9 mouse cellular contexts compared by ENCODE assay signal in the genomic region with DNA sequence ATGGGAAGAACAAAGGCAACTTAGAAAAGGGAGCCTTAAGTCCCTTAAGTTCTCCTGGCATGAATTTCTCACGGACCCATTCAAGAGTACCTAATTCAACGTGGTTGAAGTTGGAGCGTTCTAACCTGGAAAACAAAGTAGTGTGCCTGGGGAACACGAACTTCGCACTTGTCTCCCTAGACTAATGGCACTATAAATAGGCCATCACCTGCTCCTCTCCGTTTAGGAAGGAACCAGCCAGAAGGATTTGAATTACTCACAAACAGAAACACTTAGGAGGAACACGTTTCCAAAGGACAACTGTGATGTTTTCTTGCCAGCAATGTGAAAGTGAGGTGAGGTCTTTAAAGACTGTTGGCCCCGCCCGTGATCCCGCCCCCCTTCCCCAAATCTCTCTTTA. TPM values are rescaled to one million over a fixed set of nuclear protein-coding genes. Genes with fewer than 3 reads are reported as not detected.
DNase-seq lines count a peak whose midpoint lies in the region; ATAC-seq and TF ChIP-seq lines count a peak whose summit lies in the region.
"Had no signal": no experiment of that assay in that cellular context is flagged by ENCODE, and none has a peak within 500 bp of the region (broad histone marks: within the 10 kb centered on the region; RNA-seq: fewer than 3 reads in every experiment).

No protein-coding gene starts in this region.

- H3K27me3 ChIP-seq in kidney, postnatal 0 days (ENCODE audit: insufficient read depth, low read length) = 0 out of 2 replicates have a peak, but pooled peaks cover 4% of the 10 kb centered on the region
- H3K27me3 ChIP-seq in forebrain, embryonic 11.5 days (ENCODE audit: control insufficient read depth, insufficient read depth, low read length) = peaks cover 9% of the 10 kb centered on the region; the same call in 1 of the 2 replicates
- peaks cover 9% of the 10 kb centered on the region; the same call in 1 of the 2 replicates for H3K27me3 ChIP-seq in intestine, embryonic 16.5 days (replicated peaks; ENCODE audit: control insufficient read depth, insufficient read depth, low read length)
- H3K27me3 ChIP-seq in neural tube, embryonic 15.5 days (replicated peaks) = peaks cover 5% of the 10 kb centered on the region; the same call in 1 of the 2 replicates

- H3K36me3 ChIP-seq in kidney, postnatal 0 days (ENCODE audit: insufficient read depth, low read length) = no peaks in the 10 kb centered on the region
- no peaks in the 10 kb centered on the region for H3K36me3 ChIP-seq in forebrain, embryonic 11.5 days (ENCODE audit: control insufficient read depth, insufficient read depth, low read length)
- H3K36me3 ChIP-seq in intestine, embryonic 16.5 days (ENCODE audit: control insufficient read depth, insufficient read depth, low read length) = no peaks in the 10 kb centered on the region
- H3K36me3 ChIP-seq in neural tube, embryonic 15.5 days = no peaks in the 10 kb centered on the region

- no peak overlapping the region for H3K27ac ChIP-seq in kidney, postnatal 0 days
- H3K27ac ChIP-seq in forebrain, embryonic 11.5 days (ENCODE audit: low read depth, low read length) = no peak overlapping the region
- H3K27ac ChIP-seq in intestine, embryonic 16.5 days (ENCODE audit: low read length) = no peak overlapping the region
- no peak overlapping the region for H3K27ac ChIP-seq in neural tube, embryonic 15.5 days (replicated peaks)
- H3K27ac ChIP-seq: liver, embryonic 14.5 days had no signal

- whole genome bisulfite sequencing in kidney, postnatal 0 days = 13% methylated on average over 10 of the region's 10 CpGs
- 31% methylated on average over 10 of the region's 10 CpGs for WGBS in forebrain, embryonic 11.5 days
- WGBS in intestine, embryonic 16.5 days = 29% methylated on average over 10 of the region's 10 CpGs
- WGBS in neural tube, embryonic 15.5 days = 26% methylated on average over 10 of the region's 10 CpGs

- no peak for TF ChIP-seq CTCF in kidney, postnatal 0 days (IDR thresholded peaks at IDR 0.05; ENCODE audit: low read depth)

- no peak for ATAC-seq in kidney, postnatal 0 days (replicated peaks; ENCODE audit: low FRiP score, low read depth)
- no peak for ATAC-seq in forebrain, embryonic 11.5 days (replicated peaks; ENCODE audit: low FRiP score)
- ATAC-seq in intestine, embryonic 16.5 days = no peak
- ATAC-seq in neural tube, embryonic 15.5 days (ENCODE audit: low FRiP score) = no peak

- no peak overlapping the region for H3K9ac ChIP-seq in kidney, postnatal 0 days (ENCODE audit: low read depth, low read length)
- H3K9ac ChIP-seq in forebrain, embryonic 11.5 days (ENCODE audit: low read length) = no peak overlapping the region
- no peak overlapping the region for H3K9ac ChIP-seq in intestine, embryonic 16.5 days (ENCODE audit: low read depth, low read length)
- no peak overlapping the region; the same call in 1 of the 2 replicates for H3K9ac ChIP-seq in neural tube, embryonic 15.5 days (replicated peaks)
- H3K9ac ChIP-seq: liver, embryonic 14.5 days had no signal

- H3K9me3 ChIP-seq in kidney, postnatal 0 days (replicated peaks; ENCODE audit: low read length) = no peaks in the 10 kb centered on the region
- H3K9me3 ChIP-seq in forebrain, embryonic 11.5 days (ENCODE audit: control insufficient read depth, low read length) = no peaks in the 10 kb centered on the region
- H3K9me3 ChIP-seq in intestine, embryonic 16.5 days (ENCODE audit: control insufficient read depth, low read length) = no peaks in the 10 kb centered on the region
- no peaks in the 10 kb centered on the region for H3K9me3 ChIP-seq in neural tube, embryonic 15.5 days (replicated peaks)

- H3K4me3 ChIP-seq in kidney, postnatal 0 days (replicated peaks; ENCODE audit: low read depth, low read length) = peak overlapping the region; percentile 58; the same call in 1 of the 2 replicates
- no peak overlapping the region for H3K4me3 ChIP-seq in forebrain, embryonic 11.5 days (ENCODE audit: low read depth, low read length)
- peak overlapping the region; percentile 68 for H3K4me3 ChIP-seq in intestine, embryonic 16.5 days (ENCODE audit: low read length)
- peak overlapping the region; percentile 66 for H3K4me3 ChIP-seq in neural tube, embryonic 15.5 days (replicated peaks)

- DNase-seq in kidney, postnatal 0 days (ENCODE audit: low spot score) = no peak
- no peak for DNase-seq in kidney, postnatal 4 days
- no peak for DNase-seq in forebrain, embryonic 11.5 days (ENCODE audit: low spot score)
- DNase-seq in right cerebral cortex, postnatal 10 days (ENCODE audit: low spot score in 2 of 2) = no peak
- no peak for DNase-seq in cerebellum, postnatal 4 days (ENCODE audit: low spot score in 2 of 2)
- DNase-seq in urinary bladder, adult 2 months (ENCODE audit: low spot score) = no peak

- no peaks in the 10 kb centered on the region for H3K4me1 ChIP-seq in kidney, postnatal 0 days (replicated peaks; ENCODE audit: insufficient read depth, low read length)
- peaks cover 3% of the 10 kb centered on the region; the same call in 1 of the 2 replicates for H3K4me1 ChIP-seq in forebrain, embryonic 11.5 days (replicated peaks; ENCODE audit: control insufficient read depth, insufficient read depth, low read length)
- H3K4me1 ChIP-seq in intestine, embryonic 16.5 days (ENCODE audit: control insufficient read depth, insufficient read depth, low read length) = peaks cover 6% of the 10 kb centered on the region; the same call in 1 of the 2 replicates
- peaks cover 29% of the 10 kb centered on the region for H3K4me1 ChIP-seq in neural tube, embryonic 15.5 days

- peak overlapping the region; percentile 93 for H3K4me2 ChIP-seq in kidney, postnatal 0 days (ENCODE audit: low read length)
- peak overlapping the region; percentile 83; the same call in 1 of the 2 replicates for H3K4me2 ChIP-seq in forebrain, embryonic 11.5 days (ENCODE audit: low read depth, low read length, severe bottlenecking)
- H3K4me2 ChIP-seq in intestine, embryonic 16.5 days (ENCODE audit: low read depth, low read length) = peak overlapping the region; percentile 94
- H3K4me2 ChIP-seq in neural tube, embryonic 15.5 days = peak overlapping the region; percentile 87

RNA-seq across cellular contexts. Expression of a gene that starts 2.0 kb away (rescaled TPM):
- polyA plus RNA-seq in kidney, postnatal 0 days (2015; fragmentation: Nextera tagmentation; extraction: Ambion mirVana) = 3.4 and 4.0 TPM in 2 replicates
- polyA plus RNA-seq in forebrain, embryonic 11.5 days (2014; fragmentation: Nextera tagmentation; extraction: Ambion mirVana) = 1.5 and 1.7 TPM in 2 replicates
- 1.1 and 1.5 TPM in 2 replicates for polyA plus RNA-seq in intestine, embryonic 16.5 days (2015; fragmentation: Nextera tagmentation; extraction: Ambion mirVana)
- 17.0 and 22.0 TPM in 2 replicates for polyA plus RNA-seq in neural tube, embryonic 15.5 days (2015; fragmentation: Nextera tagmentation; extraction: Ambion mirVana)
- 3.1 and 3.8 TPM in 2 replicates for polyA plus RNA-seq in urinary bladder, adult 2 months (2012; rRNA removed)
